Mouse (Mus musculus) heart, postnatal 0 days (tissue): Measurements from ENCODE around the gene Ttll3.

Experiments
- CTCF ChIP-seq: IDR thresholded peaks from 2 replicates; pipeline ENCODE4 v1.5.1; 2016; ENCODE audit warnings: antibody characterized with exemption, control low read depth, low read depth
- EP300 ChIP-seq: IDR thresholded peaks from 2 replicates; pipeline ENCODE4 v1.6.1; 2016; ENCODE audit warnings: antibody characterized with exemption, low read depth

DNA sequence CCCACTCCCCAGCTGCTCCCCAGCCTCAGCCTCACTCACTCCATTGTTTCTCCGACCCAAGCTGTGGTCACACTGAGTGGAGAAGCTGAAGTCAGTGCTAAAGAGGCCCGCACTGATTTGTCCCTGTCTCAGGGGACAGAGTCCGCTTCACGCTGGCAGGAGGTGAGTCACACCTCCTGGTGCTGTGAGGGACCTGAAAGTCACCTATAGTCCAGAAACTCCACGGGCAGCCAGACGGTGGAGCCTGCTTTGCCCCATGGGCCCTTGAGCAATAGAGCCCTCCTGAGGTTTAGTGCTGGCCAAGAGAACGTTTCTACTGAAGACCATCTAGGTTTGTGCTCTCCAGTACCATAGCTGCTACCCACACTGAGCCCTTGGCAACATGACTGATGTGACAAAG lies 45.6 kb downstream of the Ttll3 start:
- TF ChIP-seq EP300, result no peak
- TF ChIP-seq CTCF, result no peak
